Mouse (Mus musculus) stomach, postnatal 0 days (tissue): ENCODE data around the gene Sco2.

ENCODE experiments used
- CTCF ChIP-seq: IDR thresholded peaks from 2 replicates; pipeline ENCODE4 v1.5.1; 2016; ENCODE audit warnings: antibody characterized with exemption, low read depth, mild to moderate bottlenecking, moderate library complexity
- EP300 ChIP-seq: optimal IDR thresholded peaks from 2 replicates; pipeline ENCODE3; 2016; ENCODE audit warnings: antibody characterized with exemption

DNA sequence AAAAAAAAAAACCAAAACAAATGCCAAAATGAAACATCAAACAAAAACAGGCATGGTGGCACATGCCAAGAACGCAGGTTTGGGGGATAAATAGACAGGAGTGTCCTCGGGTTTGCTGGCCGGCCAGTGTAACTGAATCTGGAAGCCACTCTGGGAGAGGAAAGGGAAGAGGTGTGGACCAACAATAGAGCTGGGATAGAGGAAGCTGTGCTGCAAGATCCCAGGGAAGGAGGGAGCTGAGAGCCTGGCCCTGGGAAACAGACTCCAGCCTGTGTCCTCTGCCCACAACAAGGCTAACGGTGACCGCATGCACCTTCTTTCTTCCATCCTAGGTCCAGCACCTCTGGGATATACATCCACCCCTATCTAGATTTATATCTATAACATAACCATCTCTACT, 23.2 kb downstream of the Sco2 start:
- TF ChIP-seq CTCF (no peak), EP300 (no peak)
